Mouse (Mus musculus): ENCODE results near the gene Pnliprp2. TPM values are rescaled to one million over a fixed set of nuclear protein-coding genes. Genes with fewer than 3 reads are reported as not detected.

Gene Pnliprp2
- polyA plus RNA-seq, 1 experiment from 2014 or later, result 0.10 TPM

- no peak within 1 kb of the TSS for H3K4me2 ChIP-seq
- peaks cover 10% of the 10 kb centered on the region for H3K36me3 ChIP-seq
- H3K9me3 ChIP-seq (replicated peaks), result no peaks in the 10 kb centered on the region
- H3K27me3 ChIP-seq (replicated peaks), result no peaks in the 10 kb centered on the region
- ATAC-seq (ENCODE audit: insufficient number of reproducible peaks, low FRiP score), result no peak
- peaks cover 7% of the 10 kb centered on the region; the same call in 1 of the 2 replicates for H3K4me1 ChIP-seq (replicated peaks)
- H3K9ac ChIP-seq, result no peak within 1 kb of the TSS
- no peak within 1 kb of the TSS for H3K27ac ChIP-seq (ENCODE audit: poor library complexity, severe bottlenecking)
- H3K4me3 ChIP-seq, result no peak within 1 kb of the TSS
- 47% methylated on average over 10 of the region's 10 CpGs for WGBS
Measured at GRCm38 (mm10) chr19:58794284-58794683, 34.8 kb downstream of the Pnliprp2 start, which contains the start of gene 1700019N19Rik. Gene 1700019N19Rik (minus strand): TSS chr19:58794461.

- no peak for ATAC-seq (ENCODE audit: insufficient number of reproducible peaks, low FRiP score)
- Histone ChIP-seq H3K36me3 (peaks cover 16% of the 10 kb centered on the region), H3K4me3 (no peak overlapping the region), H3K9ac (no peak overlapping the region), H3K27ac (ENCODE audit: poor library complexity, severe bottlenecking) (no peak overlapping the region), H3K9me3 (replicated peaks) (no peaks in the 10 kb centered on the region), H3K27me3 (replicated peaks) (no peaks in the 10 kb centered on the region), H3K4me2 (no peak overlapping the region), H3K4me1 (replicated peaks) (peaks cover 7% of the 10 kb centered on the region; the same call in 1 of the 2 replicates)
- 80% methylated on average over 12 of the region's 12 CpGs for WGBS
Measured at GRCm38 (mm10) chr19:58795114-58795669, 35.7 kb downstream of the Pnliprp2 start.

- ATAC-seq (ENCODE audit: insufficient number of reproducible peaks, low FRiP score), result no peak
- no peak overlapping the region for H3K27ac ChIP-seq (ENCODE audit: poor library complexity, severe bottlenecking)
- no peak overlapping the region for H3K9ac ChIP-seq
- no peak overlapping the region for H3K4me3 ChIP-seq
- H3K27me3 ChIP-seq (replicated peaks), result 0 out of 2 replicates have a peak, but pooled peaks cover 3% of the 10 kb centered on the region
- no peak overlapping the region for H3K4me2 ChIP-seq
- WGBS, result 77% methylated on average over 9 of the region's 9 CpGs
- 0 out of 2 replicates have a peak, but pooled peaks cover 4% of the 10 kb centered on the region for H3K9me3 ChIP-seq (replicated peaks)
- H3K4me1 ChIP-seq (replicated peaks), result no peaks in the 10 kb centered on the region
- H3K36me3 ChIP-seq, result peaks cover 17% of the 10 kb centered on the region
Measured at GRCm38 (mm10) chr19:58805191-58805779, 45.8 kb downstream of the Pnliprp2 start.

GRCm38 (mm10) chr19:58806364-58806763, 46.8 kb downstream of the Pnliprp2 start:
- Histone ChIP-seq H3K4me2 (no peak overlapping the region), H3K4me1 (replicated peaks) (no peaks in the 10 kb centered on the region), H3K4me3 (no peak overlapping the region), H3K27me3 (replicated peaks) (0 out of 2 replicates have a peak, but pooled peaks cover 3% of the 10 kb centered on the region), H3K9ac (no peak overlapping the region), H3K36me3 (peaks cover 17% of the 10 kb centered on the region), H3K27ac (ENCODE audit: poor library complexity, severe bottlenecking) (no peak overlapping the region), H3K9me3 (replicated peaks) (0 out of 2 replicates have a peak, but pooled peaks cover 4% of the 10 kb centered on the region)
- ATAC-seq (ENCODE audit: insufficient number of reproducible peaks, low FRiP score), result no peak
- WGBS, result 8% methylated on average over 3 of the region's 3 CpGs

GRCm38 (mm10) chr19:58808864-58809263, 49.3 kb downstream of the Pnliprp2 start:
- H3K36me3 ChIP-seq, result peaks cover 4% of the 10 kb centered on the region
- 81% methylated on average over 6 of the region's 6 CpGs for WGBS
- H3K9ac ChIP-seq, result no peak overlapping the region
- no peak overlapping the region for H3K27ac ChIP-seq (ENCODE audit: poor library complexity, severe bottlenecking)
- H3K4me1 ChIP-seq (replicated peaks), result 0 out of 2 replicates have a peak, but pooled peaks cover 7% of the 10 kb centered on the region
- H3K4me2 ChIP-seq, result no peak overlapping the region
- no peak overlapping the region for H3K4me3 ChIP-seq
- no peak for ATAC-seq (ENCODE audit: insufficient number of reproducible peaks, low FRiP score)
- 0 out of 2 replicates have a peak, but pooled peaks cover 3% of the 10 kb centered on the region for H3K27me3 ChIP-seq (replicated peaks)
- H3K9me3 ChIP-seq (replicated peaks), result 0 out of 2 replicates have a peak, but pooled peaks cover 1% of the 10 kb centered on the region

- H3K36me3 ChIP-seq, result no peaks in the 10 kb centered on the region
- H3K9me3 ChIP-seq (replicated peaks), result no peaks in the 10 kb centered on the region
- H3K4me2 ChIP-seq, result no peak overlapping the region
- H3K4me3 ChIP-seq, result no peak overlapping the region
- 0 out of 2 replicates have a peak, but pooled peaks cover 3% of the 10 kb centered on the region for H3K27me3 ChIP-seq (replicated peaks)
- WGBS, result 60% methylated on average over 5 of the region's 5 CpGs
- no peak for ATAC-seq (ENCODE audit: insufficient number of reproducible peaks, low FRiP score)
- no peak overlapping the region for H3K27ac ChIP-seq (ENCODE audit: poor library complexity, severe bottlenecking)
- H3K9ac ChIP-seq, result no peak overlapping the region
- peaks cover 11% of the 10 kb centered on the region for H3K4me1 ChIP-seq (replicated peaks)
Measured at GRCm38 (mm10) chr19:58810536-58810935, 51.0 kb downstream of the Pnliprp2 start.

- H3K9ac ChIP-seq, result no peak overlapping the region
- no peaks in the 10 kb centered on the region for H3K27me3 ChIP-seq (replicated peaks)
- ATAC-seq (ENCODE audit: insufficient number of reproducible peaks, low FRiP score), result no peak
- H3K36me3 ChIP-seq, result no peaks in the 10 kb centered on the region
- 86% methylated on average over 13 of the region's 13 CpGs for WGBS
- no peaks in the 10 kb centered on the region for H3K9me3 ChIP-seq (replicated peaks)
- H3K27ac ChIP-seq (ENCODE audit: poor library complexity, severe bottlenecking), result no peak overlapping the region
- H3K4me2 ChIP-seq, result no peak overlapping the region
- H3K4me3 ChIP-seq, result no peak overlapping the region
- H3K4me1 ChIP-seq (replicated peaks), result peaks cover 33% of the 10 kb centered on the region
Measured at GRCm38 (mm10) chr19:58815179-58815922, 55.8 kb downstream of the Pnliprp2 start.

GRCm38 (mm10) chr19:58816453-58817041, 57.0 kb downstream of the Pnliprp2 start:
- Histone ChIP-seq H3K4me1 (replicated peaks) (peaks cover 39% of the 10 kb centered on the region), H3K36me3 (no peaks in the 10 kb centered on the region), H3K9me3 (replicated peaks) (no peaks in the 10 kb centered on the region), H3K4me2 (no peak overlapping the region), H3K27me3 (replicated peaks) (no peaks in the 10 kb centered on the region), H3K27ac (ENCODE audit: poor library complexity, severe bottlenecking) (no peak overlapping the region), H3K4me3 (no peak overlapping the region), H3K9ac (no peak overlapping the region)
- no peak for ATAC-seq (ENCODE audit: insufficient number of reproducible peaks, low FRiP score)
- WGBS, result 71% methylated on average over 17 of the region's 17 CpGs

GRCm38 (mm10) chr19:58817398-58817797, 57.9 kb downstream of the Pnliprp2 start:
- Histone ChIP-seq H3K9ac (no peak overlapping the region), H3K9me3 (replicated peaks) (no peaks in the 10 kb centered on the region), H3K27me3 (replicated peaks) (no peaks in the 10 kb centered on the region), H3K36me3 (no peaks in the 10 kb centered on the region), H3K4me3 (no peak overlapping the region), H3K4me1 (replicated peaks) (peaks cover 45% of the 10 kb centered on the region), H3K27ac (ENCODE audit: poor library complexity, severe bottlenecking) (no peak overlapping the region), H3K4me2 (no peak overlapping the region)
- WGBS, result 82% methylated on average over 11 of the region's 11 CpGs
- no peak for ATAC-seq (ENCODE audit: insufficient number of reproducible peaks, low FRiP score)

- ATAC-seq (ENCODE audit: insufficient number of reproducible peaks, low FRiP score), result peak; percentile 46; the same call in 1 of the 2 replicates
Measured at GRCm38 (mm10) chr19:58818571-58819415, 59.3 kb downstream of the Pnliprp2 start.

More at GRCm38 (mm10) chr19:58818571-58819415, 59.3 kb downstream of the Pnliprp2 start:
- H3K4me3 ChIP-seq, result no peak overlapping the region
- no peak overlapping the region for H3K4me2 ChIP-seq
- H3K36me3 ChIP-seq, result no peaks in the 10 kb centered on the region
- no peak overlapping the region for H3K9ac ChIP-seq
- H3K4me1 ChIP-seq (replicated peaks), result peaks cover 48% of the 10 kb centered on the region
- H3K27me3 ChIP-seq (replicated peaks), result no peaks in the 10 kb centered on the region
- H3K27ac ChIP-seq (ENCODE audit: poor library complexity, severe bottlenecking), result peak overlapping the region; percentile 83
- no peaks in the 10 kb centered on the region for H3K9me3 ChIP-seq (replicated peaks)
- WGBS, result 44% methylated on average over 14 of the region's 14 CpGs

Data from heart, embryonic 12.5 days (tissue).